Mouse (Mus musculus): ENCODE measurements at regions not wholly inside any gene's neighbourhood (a gene's known extent, or its start where the extent isn't known, plus 50 kb on each side); places are given as distances from the start of the nearest gene placed in this dataset.

- Histone ChIP-seq H3K4me3 (no peak overlapping the region), H3K27ac (no peak overlapping the region), H3K4me1 (no peaks in the 10 kb centered on the region), H3K36me3 (no peaks in the 10 kb centered on the region), H3K9me3 (replicated peaks) (no peaks in the 10 kb centered on the region), H3K27me3 (ENCODE audit: low read depth, poor library complexity, severe bottlenecking) (no peaks in the 10 kb centered on the region)
- WGBS, result 92% methylated on average over 7 of the region's 7 CpGs
- no peak for DNase-seq (ENCODE audit: low spot score)
Measured at GRCm38 (mm10) chr1:169822034-169822433, 74.6 kb upstream of the Rgs4 start.

DNA sequence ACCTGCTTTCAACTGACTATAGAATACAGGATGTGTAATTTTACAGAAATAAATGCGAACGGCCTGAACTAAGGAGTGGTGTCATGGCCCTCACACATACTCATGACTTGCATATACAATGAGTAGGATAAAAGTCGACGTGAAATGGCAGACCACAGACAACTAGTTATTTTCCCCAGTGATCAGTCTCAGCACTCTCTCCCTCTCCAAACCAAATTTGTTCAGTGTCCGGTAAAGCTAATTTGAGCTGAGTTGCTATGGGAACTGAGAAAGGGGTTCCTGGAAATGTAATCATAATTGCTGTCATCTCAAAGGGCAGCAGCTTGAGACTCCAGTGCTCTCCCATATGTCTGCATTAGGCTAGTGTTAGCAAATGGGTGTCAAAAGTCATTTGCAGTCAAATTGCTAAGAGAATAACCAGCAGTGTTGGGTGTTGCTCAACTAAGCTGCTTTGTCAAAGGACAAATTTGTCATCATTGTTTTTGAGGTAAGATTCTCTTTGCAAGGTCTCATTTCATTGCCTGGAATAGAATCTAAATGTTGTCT lies 72.0 kb upstream of the Rgs4 start:
- H3K4me3 ChIP-seq, result no peak overlapping the region
- no peaks in the 10 kb centered on the region for H3K9me3 ChIP-seq (replicated peaks)
- 85% methylated on average over 5 of the region's 5 CpGs for WGBS
- no peaks in the 10 kb centered on the region for H3K36me3 ChIP-seq
- H3K4me1 ChIP-seq, result no peaks in the 10 kb centered on the region
- H3K27me3 ChIP-seq (ENCODE audit: low read depth, poor library complexity, severe bottlenecking), result no peaks in the 10 kb centered on the region
- H3K27ac ChIP-seq, result no peak overlapping the region
- DNase-seq (ENCODE audit: low spot score), result no peak

DNA sequence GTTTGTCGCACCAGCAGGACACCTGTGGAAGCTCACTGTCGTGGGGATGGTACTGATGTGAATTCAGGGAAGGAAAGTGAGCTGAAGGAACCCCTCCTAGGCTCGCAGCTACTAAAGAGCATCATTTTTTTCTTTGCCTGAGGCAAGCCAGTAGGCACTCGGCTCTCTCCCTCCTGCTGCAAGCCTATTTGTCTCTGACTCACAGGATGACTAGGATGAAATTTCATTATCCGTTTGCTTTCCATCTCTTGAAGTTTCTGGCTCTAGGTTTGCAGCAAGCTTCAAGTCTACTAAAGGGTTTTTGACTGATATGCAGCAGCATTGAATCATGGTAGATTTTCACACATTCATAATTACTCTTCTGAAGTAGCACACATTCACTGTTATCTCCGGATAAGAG lies 69.5 kb upstream of the Rgs4 start:
- WGBS, result 68% methylated on average over 6 of the region's 6 CpGs
- no peak overlapping the region for H3K4me3 ChIP-seq
- no peaks in the 10 kb centered on the region for H3K4me1 ChIP-seq
- DNase-seq (ENCODE audit: low spot score), result no peak
- no peak overlapping the region for H3K27ac ChIP-seq
- H3K27me3 ChIP-seq (ENCODE audit: low read depth, poor library complexity, severe bottlenecking), result no peaks in the 10 kb centered on the region
- no peaks in the 10 kb centered on the region for H3K9me3 ChIP-seq (replicated peaks)
- no peaks in the 10 kb centered on the region for H3K36me3 ChIP-seq

GRCm38 (mm10) chr1:169812512-169813101 lies 65.2 kb upstream of the Rgs4 start:
- no peaks in the 10 kb centered on the region for H3K27me3 ChIP-seq (ENCODE audit: low read depth, poor library complexity, severe bottlenecking)
- whole genome bisulfite sequencing, result 85% methylated on average over 9 of the region's 9 CpGs

GRCm38 (mm10) chr1:169803428-169804138 lies 56.1 kb upstream of the Rgs4 start:
- no peaks in the 10 kb centered on the region for H3K9me3 ChIP-seq (replicated peaks)
- H3K27me3 ChIP-seq (ENCODE audit: low read depth, poor library complexity, severe bottlenecking), result no peaks in the 10 kb centered on the region
- H3K4me1 ChIP-seq, result no peaks in the 10 kb centered on the region
- no peak overlapping the region for H3K27ac ChIP-seq
- WGBS, result 83% methylated on average over 4 of the region's 4 CpGs
- no peaks in the 10 kb centered on the region for H3K36me3 ChIP-seq
- H3K4me3 ChIP-seq, result no peak overlapping the region
- DNase-seq (ENCODE audit: low spot score), result no peak

More at GRCm38 (mm10) chr1:169812512-169813101, 65.2 kb upstream of the Rgs4 start:
- no peaks in the 10 kb centered on the region for H3K4me1 ChIP-seq
- H3K27ac ChIP-seq, result no peak overlapping the region
- DNase-seq (ENCODE audit: low spot score), result no peak
- no peaks in the 10 kb centered on the region for H3K9me3 ChIP-seq (replicated peaks)
- no peaks in the 10 kb centered on the region for H3K36me3 ChIP-seq
- no peak overlapping the region for H3K4me3 ChIP-seq

DNA sequence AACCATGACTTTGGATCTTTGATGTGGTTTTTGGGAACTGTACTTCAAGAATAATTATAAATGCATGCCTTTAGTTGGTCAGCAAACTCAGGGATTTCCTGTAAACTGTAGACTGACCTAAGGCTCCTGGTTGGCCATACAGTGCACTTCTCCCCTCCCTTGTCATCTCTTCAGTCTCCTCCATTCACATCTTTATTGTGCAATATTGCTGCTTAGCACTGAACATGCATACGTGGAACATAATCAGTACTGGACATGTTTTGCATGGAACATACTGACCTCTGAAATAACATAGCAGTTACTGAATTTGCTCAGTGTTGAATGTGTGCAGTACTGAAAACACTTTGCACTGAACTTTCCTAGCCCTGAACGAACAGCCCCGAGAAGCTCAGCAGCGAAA lies 55.4 kb upstream of the Rgs4 start:
- DNase-seq (ENCODE audit: low spot score), result no peak
- Histone ChIP-seq H3K4me1 (no peaks in the 10 kb centered on the region), H3K36me3 (no peaks in the 10 kb centered on the region), H3K27ac (no peak overlapping the region), H3K9me3 (replicated peaks) (no peaks in the 10 kb centered on the region), H3K27me3 (ENCODE audit: low read depth, poor library complexity, severe bottlenecking) (no peaks in the 10 kb centered on the region), H3K4me3 (no peak overlapping the region)
- WGBS, result 93% methylated on average over 4 of the region's 4 CpGs

DNA sequence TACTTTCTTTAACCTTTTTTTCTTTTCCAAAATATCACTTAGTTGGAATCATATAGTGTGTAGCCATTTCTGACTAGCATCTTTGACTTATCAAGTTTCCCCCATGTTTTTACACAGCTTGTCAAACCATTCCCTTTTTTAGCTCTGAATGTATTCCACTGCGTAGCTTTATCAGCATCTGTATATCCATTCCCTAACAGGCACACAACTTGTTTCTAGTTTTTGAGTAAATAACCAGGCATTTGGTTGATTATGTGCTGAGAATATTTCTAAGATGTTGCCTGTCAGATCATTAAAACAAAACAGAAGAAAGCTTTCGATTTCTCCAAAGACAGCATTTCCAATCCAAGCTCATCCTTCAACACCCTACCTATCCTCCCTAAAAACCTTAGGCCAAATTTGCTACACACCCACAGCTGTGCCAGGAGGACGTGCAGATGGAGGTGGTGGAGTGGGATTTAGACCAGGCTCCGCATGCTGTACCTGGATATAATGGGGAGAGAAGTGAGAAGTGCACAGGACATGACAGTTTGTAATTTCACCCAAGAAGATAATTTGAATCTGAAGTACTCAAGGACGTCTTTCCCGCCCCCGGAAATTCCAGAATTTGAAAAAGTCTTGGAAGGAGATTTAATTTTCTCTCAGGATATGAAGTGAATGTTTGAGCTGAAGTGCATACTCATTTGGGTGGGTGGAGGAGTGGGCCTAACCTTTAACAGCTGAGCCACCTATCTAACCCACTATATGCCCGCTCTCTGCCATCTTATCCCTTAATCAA lies 54.8 kb upstream of the Rgs4 start:
- 84% methylated on average over 8 of the region's 8 CpGs for whole genome bisulfite sequencing
- no peak for DNase-seq (ENCODE audit: low spot score)

More for the DNA sequence above, 54.8 kb upstream of the Rgs4 start:
- Histone ChIP-seq H3K36me3 (no peaks in the 10 kb centered on the region), H3K4me3 (no peak overlapping the region), H3K9me3 (replicated peaks) (no peaks in the 10 kb centered on the region), H3K27me3 (ENCODE audit: low read depth, poor library complexity, severe bottlenecking) (no peaks in the 10 kb centered on the region), H3K4me1 (no peaks in the 10 kb centered on the region), H3K27ac (no peak overlapping the region)
